Mouse (Mus musculus): Measurements from ENCODE around the gene Lyar.

DNA sequence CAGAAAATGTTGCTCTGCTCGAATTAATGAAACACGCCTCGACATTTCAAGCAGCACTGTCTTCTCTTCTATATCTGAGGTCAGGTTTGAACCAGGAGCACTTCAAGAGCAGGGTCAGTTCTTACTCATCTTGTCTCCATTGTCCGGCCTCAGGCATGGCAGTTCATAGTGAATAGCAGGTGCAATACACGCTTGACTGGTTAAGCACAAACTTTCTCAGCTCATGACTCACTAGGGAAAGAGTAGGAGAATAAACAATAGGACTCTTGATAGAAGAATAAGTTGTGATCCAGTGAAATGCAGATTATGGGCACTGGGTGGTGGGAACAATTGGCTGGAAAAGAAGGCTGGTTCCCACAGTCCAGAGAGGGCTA lies 38.5 kb downstream of the Lyar start:
- TF ChIP-seq TBP (conservative IDR thresholded peaks at IDR 0.05; ENCODE audit: low read depth, low read length) (no peak), POLR2AphosphoS2 (IDR thresholded peaks at IDR 0.05; ENCODE audit: low read depth, low read length) (no peak), ZNF384 (IDR thresholded peaks at IDR 0.05; ENCODE audit: low read depth, low read length) (no peak), EP300 (IDR thresholded peaks at IDR 0.05; ENCODE audit: low read length) (peak; percentile 53), POLR2A (IDR thresholded peaks at IDR 0.05; ENCODE audit: low read depth, low read length) (no peak), KAT2A (IDR thresholded peaks at IDR 0.05; ENCODE audit: insufficient replicate concordance, low read length) (no peak), CTCF (conservative IDR thresholded peaks at IDR 0.05 in 1 of 2, IDR thresholded peaks at IDR 0.05 in 1 of 2; ENCODE audit: low read depth in 2 of 2, low read length in 2 of 2) (no peak), JUND (conservative IDR thresholded peaks at IDR 0.05; ENCODE audit: low read depth, low read length) (no peak; the same call in 1 of the 2 replicates), USF1 (IDR thresholded peaks at IDR 0.05; ENCODE audit: low read depth, low read length) (no peak)

Measured in CH12.LX (cell line).